In genomic region chr10:81523570-81523969, GRCm38 (mm10) we compare ENCODE assay signal across 9 mouse cellular contexts. TPM values are rescaled to one million over a fixed set of nuclear protein-coding genes. Genes with fewer than 3 reads are reported as not detected.
DNase-seq lines count a peak whose midpoint lies in the region; ATAC-seq lines count a peak whose summit lies in the region.
"Had no signal": no experiment of that assay in that cellular context is flagged by ENCODE, and none has a peak within 500 bp of the region (broad histone marks: within the 10 kb centered on the region; RNA-seq: fewer than 3 reads in every experiment).

No protein-coding gene starts in this region.

- ATAC-seq in kidney, embryonic 15.5 days (replicated peaks; ENCODE audit: low FRiP score) = no peak
- no peak for ATAC-seq in kidney, embryonic 14.5 days (ENCODE audit: low FRiP score, low TSS enrichment)
- ATAC-seq in intestine, embryonic 15.5 days = no peak
- ATAC-seq in megakaryocyte, adult 5-6 weeks (ENCODE audit: poor library complexity, severe bottlenecking) = 0 out of 2 replicates have a peak, but pooled peaks have one; percentile 13
- ATAC-seq: forebrain, embryonic 13.5 days had no signal

- H3K9ac ChIP-seq in kidney, embryonic 15.5 days = no peak overlapping the region; the same call in 1 of the 2 replicates
- no peak overlapping the region for H3K9ac ChIP-seq in kidney, embryonic 14.5 days (ENCODE audit: low read depth, low read length)
- no peak overlapping the region for H3K9ac ChIP-seq in intestine, embryonic 15.5 days
- H3K9ac ChIP-seq: forebrain, embryonic 13.5 days had no signal

- 17% methylated on average over 19 of the region's 19 CpGs for WGBS in kidney, embryonic 15.5 days
- WGBS in kidney, embryonic 14.5 days = 18% methylated on average over 19 of the region's 19 CpGs
- 16% methylated on average over 19 of the region's 19 CpGs for WGBS in intestine, embryonic 15.5 days
- 22% methylated on average over 19 of the region's 19 CpGs for WGBS in forebrain, embryonic 10.5 days

- H3K36me3 ChIP-seq in kidney, embryonic 15.5 days = no peaks in the 10 kb centered on the region
- H3K36me3 ChIP-seq in kidney, embryonic 14.5 days (ENCODE audit: control insufficient read depth, insufficient read depth, low read length) = peaks cover under 1% of the 10 kb centered on the region; the same call in 1 of the 2 replicates
- H3K36me3 ChIP-seq in intestine, embryonic 15.5 days = no peaks in the 10 kb centered on the region
- no peaks in the 10 kb centered on the region for H3K36me3 ChIP-seq in forebrain, embryonic 10.5 days (replicated peaks)

- H3K4me3 ChIP-seq in kidney, embryonic 15.5 days (replicated peaks) = no peak overlapping the region
- no peak overlapping the region for H3K4me3 ChIP-seq in kidney, embryonic 14.5 days (ENCODE audit: low read length)
- H3K4me3 ChIP-seq in intestine, embryonic 15.5 days (replicated peaks) = no peak overlapping the region
- H3K4me3 ChIP-seq in forebrain, embryonic 10.5 days = no peak overlapping the region
- H3K4me3 ChIP-seq: forebrain, embryonic 13.5 days had no signal

- DNase-seq in R1 (ENCODE audit: low read depth, low spot score) = peak; percentile 60
- DNase-seq in frontal cortex, postnatal 10 days (ENCODE audit: low spot score in 2 of 2) = no peak
- DNase-seq in forebrain, embryonic 10.5 days (ENCODE audit: extremely low spot score, low spot score) = no peak
- no peak for DNase-seq in kidney, postnatal 25 days

- H3K27ac ChIP-seq in kidney, embryonic 15.5 days = no peak overlapping the region
- H3K27ac ChIP-seq in kidney, embryonic 14.5 days (ENCODE audit: low read depth, low read length) = no peak overlapping the region
- H3K27ac ChIP-seq in intestine, embryonic 15.5 days = peak overlapping the region; percentile 27; the same call in 1 of the 2 replicates
- no peak overlapping the region for H3K27ac ChIP-seq in forebrain, embryonic 10.5 days
- H3K27ac ChIP-seq: forebrain, embryonic 13.5 days had no signal

- H3K27me3 ChIP-seq in kidney, embryonic 15.5 days = 0 out of 2 replicates have a peak, but pooled peaks cover 6% of the 10 kb centered on the region
- peaks cover 4% of the 10 kb centered on the region; the same call in 1 of the 2 replicates for H3K27me3 ChIP-seq in kidney, embryonic 14.5 days (ENCODE audit: control insufficient read depth, insufficient read depth, low read length)
- H3K27me3 ChIP-seq in intestine, embryonic 15.5 days (replicated peaks) = no peaks in the 10 kb centered on the region
- peaks cover 33% of the 10 kb centered on the region for H3K27me3 ChIP-seq in forebrain, embryonic 10.5 days (ENCODE audit: poor library complexity, severe bottlenecking)

- H3K4me1 ChIP-seq in kidney, embryonic 15.5 days = peaks cover 14% of the 10 kb centered on the region; the same call in 1 of the 2 replicates
- H3K4me1 ChIP-seq in kidney, embryonic 14.5 days (ENCODE audit: control insufficient read depth, insufficient read depth, low read length) = no peaks in the 10 kb centered on the region
- H3K4me1 ChIP-seq in intestine, embryonic 15.5 days (replicated peaks) = peaks cover 18% of the 10 kb centered on the region
- H3K4me1 ChIP-seq in forebrain, embryonic 10.5 days = peaks cover 7% of the 10 kb centered on the region
- H3K4me1 ChIP-seq: forebrain, embryonic 13.5 days had no signal

- 0 out of 2 replicates have a peak overlapping the region, but pooled peaks have one; percentile 4 for H3K4me2 ChIP-seq in kidney, embryonic 15.5 days
- H3K4me2 ChIP-seq in kidney, embryonic 14.5 days (replicated peaks; ENCODE audit: low read depth, low read length) = no peak overlapping the region
- H3K4me2 ChIP-seq in intestine, embryonic 15.5 days (replicated peaks) = peak overlapping the region; percentile 30
- H3K4me2 ChIP-seq: forebrain, embryonic 13.5 days had no signal

- H3K9me3 ChIP-seq in kidney, embryonic 15.5 days (replicated peaks) = no peaks in the 10 kb centered on the region
- H3K9me3 ChIP-seq in kidney, embryonic 14.5 days (ENCODE audit: control insufficient read depth, low read length) = no peaks in the 10 kb centered on the region
- no peaks in the 10 kb centered on the region for H3K9me3 ChIP-seq in intestine, embryonic 15.5 days
- H3K9me3 ChIP-seq in forebrain, embryonic 10.5 days = no peaks in the 10 kb centered on the region
- H3K9me3 ChIP-seq: forebrain, embryonic 13.5 days had no signal

RNA-seq across cellular contexts. Expression of gene Gna15, which starts 0.5 kb away (rescaled TPM):
- polyA plus RNA-seq in kidney, embryonic 15.5 days (2015; fragmentation: Nextera tagmentation; extraction: Ambion mirVana) = 0.89 and 1.00 TPM in 2 replicates
- 0.23 and 0.60 TPM in 2 replicates for polyA plus RNA-seq in kidney, embryonic 14.5 days (2014; fragmentation: Nextera tagmentation; extraction: Ambion mirVana)
- polyA plus RNA-seq in intestine, embryonic 15.5 days (2015; fragmentation: Nextera tagmentation; extraction: Ambion mirVana) = 0.92 and 0.97 TPM in 2 replicates
- total RNA-seq in megakaryocyte, adult 5-6 weeks (2015) = 34.3 and 35.9 TPM in 2 replicates
- 31.5 and 42.4 TPM in 2 replicates for total RNA-seq in megakaryocyte, adult 5-6 weeks (2017)
- 0.84 and 1.1 TPM in 2 replicates for polyA plus RNA-seq in forebrain, embryonic 10.5 days (2016; fragmentation: Nextera tagmentation; extraction: Ambion mirVana)

RNA-seq across cellular contexts. Expression of gene Gna11, which starts 21.4 kb away (rescaled TPM):
- polyA plus RNA-seq in kidney, embryonic 15.5 days (2015; fragmentation: Nextera tagmentation; extraction: Ambion mirVana) = 79.0 and 88.6 TPM in 2 replicates
- polyA plus RNA-seq in kidney, embryonic 14.5 days (2014; fragmentation: Nextera tagmentation; extraction: Ambion mirVana) = 77.7 and 89.2 TPM in 2 replicates
- polyA plus RNA-seq in intestine, embryonic 15.5 days (2015; fragmentation: Nextera tagmentation; extraction: Ambion mirVana) = 245 and 269 TPM in 2 replicates
- total RNA-seq in megakaryocyte, adult 5-6 weeks (2015) = 4.9 and 7.8 TPM in 2 replicates
- 7.1 and 8.1 TPM in 2 replicates for total RNA-seq in megakaryocyte, adult 5-6 weeks (2017)
- 73.4 and 77.2 TPM in 2 replicates for polyA plus RNA-seq in forebrain, embryonic 10.5 days (2016; fragmentation: Nextera tagmentation; extraction: Ambion mirVana)

RNA-seq across cellular contexts. Expression of gene S1pr4, which starts 23.6 kb away (rescaled TPM):
- 1.2 and 1.4 TPM in 2 replicates for polyA plus RNA-seq in kidney, embryonic 15.5 days (2015; fragmentation: Nextera tagmentation; extraction: Ambion mirVana)
- 0.41 and 0.54 TPM in 2 replicates for polyA plus RNA-seq in kidney, embryonic 14.5 days (2014; fragmentation: Nextera tagmentation; extraction: Ambion mirVana)
- 1.0 and 1.1 TPM in 2 replicates for polyA plus RNA-seq in intestine, embryonic 15.5 days (2015; fragmentation: Nextera tagmentation; extraction: Ambion mirVana)
- 22.8 and 23.9 TPM in 2 replicates for total RNA-seq in megakaryocyte, adult 5-6 weeks (2015)
- 28.1 and 29.3 TPM in 2 replicates for total RNA-seq in megakaryocyte, adult 5-6 weeks (2017)
- polyA plus RNA-seq in forebrain, embryonic 10.5 days (2016; fragmentation: Nextera tagmentation; extraction: Ambion mirVana) = 0.32 and 0.33 TPM in 2 replicates

RNA-seq across cellular contexts. Expression of gene Ncln, which starts 27.4 kb away (rescaled TPM):
- 85.7 and 93.5 TPM in 2 replicates for polyA plus RNA-seq in kidney, embryonic 15.5 days (2015; fragmentation: Nextera tagmentation; extraction: Ambion mirVana)
- polyA plus RNA-seq in kidney, embryonic 14.5 days (2014; fragmentation: Nextera tagmentation; extraction: Ambion mirVana) = 59.1 and 76.6 TPM in 2 replicates
- polyA plus RNA-seq in intestine, embryonic 15.5 days (2015; fragmentation: Nextera tagmentation; extraction: Ambion mirVana) = 98.5 and 118 TPM in 2 replicates
- total RNA-seq in megakaryocyte, adult 5-6 weeks (2015) = 55.8 and 62.8 TPM in 2 replicates
- 72.4 and 76.3 TPM in 2 replicates for total RNA-seq in megakaryocyte, adult 5-6 weeks (2017)
- polyA plus RNA-seq in forebrain, embryonic 10.5 days (2016; fragmentation: Nextera tagmentation; extraction: Ambion mirVana) = 88.2 and 90.4 TPM in 2 replicates

RNA-seq across cellular contexts. Expression of gene Aes, which starts 35.7 kb away (rescaled TPM):
- 535 and 630 TPM in 2 replicates for polyA plus RNA-seq in kidney, embryonic 15.5 days (2015; fragmentation: Nextera tagmentation; extraction: Ambion mirVana)
- polyA plus RNA-seq in kidney, embryonic 14.5 days (2014; fragmentation: Nextera tagmentation; extraction: Ambion mirVana) = 408 and 609 TPM in 2 replicates
- polyA plus RNA-seq in intestine, embryonic 15.5 days (2015; fragmentation: Nextera tagmentation; extraction: Ambion mirVana) = 743 and 808 TPM in 2 replicates
- 345 and 384 TPM in 2 replicates for total RNA-seq in megakaryocyte, adult 5-6 weeks (2015)
- total RNA-seq in megakaryocyte, adult 5-6 weeks (2017) = 238 and 282 TPM in 2 replicates
- polyA plus RNA-seq in forebrain, embryonic 10.5 days (2016; fragmentation: Nextera tagmentation; extraction: Ambion mirVana) = 276 and 283 TPM in 2 replicates
